Mouse (Mus musculus): ENCODE measurements at regions not wholly inside any gene's neighbourhood (a gene's known extent, or its start where the extent isn't known, plus 50 kb on each side); places are given as distances from the start of the nearest gene placed in this dataset.

DNA sequence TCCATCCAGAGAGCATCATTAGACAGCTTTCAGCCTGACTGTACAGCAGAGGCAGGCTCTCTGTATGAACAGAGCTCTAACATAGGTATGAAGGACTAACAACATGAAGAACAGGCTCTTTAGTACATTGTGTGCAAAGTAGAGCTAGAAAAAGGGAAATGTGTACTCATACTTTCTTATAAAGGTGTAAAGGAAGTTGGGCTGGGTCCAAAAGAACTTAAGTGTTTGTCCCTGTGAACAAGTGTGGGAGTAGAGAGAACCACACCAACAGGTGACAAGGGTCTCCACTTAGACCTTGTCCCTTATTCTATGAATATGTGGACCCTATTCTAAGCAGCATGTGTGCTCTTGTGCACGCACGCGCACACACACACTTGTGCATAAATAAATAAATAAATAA, 127.0 kb downstream of the Zfp706 start:
- no peak overlapping the region for H3K4me3 ChIP-seq (ENCODE audit: control insufficient read depth, low read depth, low read length)
- TF ChIP-seq POLR2A (IDR thresholded peaks at IDR 0.05; ENCODE audit: control insufficient read depth, low read depth, low read length) (no peak), CTCF (IDR thresholded peaks at IDR 0.05; ENCODE audit: control insufficient read depth, insufficient read depth, insufficient replicate concordance, low read depth, low read length) (no peak)
- no peaks in the 10 kb centered on the region for H3K36me3 ChIP-seq (ENCODE audit: control insufficient read depth, insufficient read depth, low read length)
- H3K27me3 ChIP-seq (ENCODE audit: control insufficient read depth, insufficient read depth, low read length) = no peaks in the 10 kb centered on the region
- no peak overlapping the region for H3K27ac ChIP-seq (ENCODE audit: control insufficient read depth, insufficient read depth, low read depth, low read length)
- H3K4me1 ChIP-seq (ENCODE audit: control insufficient read depth, insufficient read depth, low read length) = no peaks in the 10 kb centered on the region

DNA sequence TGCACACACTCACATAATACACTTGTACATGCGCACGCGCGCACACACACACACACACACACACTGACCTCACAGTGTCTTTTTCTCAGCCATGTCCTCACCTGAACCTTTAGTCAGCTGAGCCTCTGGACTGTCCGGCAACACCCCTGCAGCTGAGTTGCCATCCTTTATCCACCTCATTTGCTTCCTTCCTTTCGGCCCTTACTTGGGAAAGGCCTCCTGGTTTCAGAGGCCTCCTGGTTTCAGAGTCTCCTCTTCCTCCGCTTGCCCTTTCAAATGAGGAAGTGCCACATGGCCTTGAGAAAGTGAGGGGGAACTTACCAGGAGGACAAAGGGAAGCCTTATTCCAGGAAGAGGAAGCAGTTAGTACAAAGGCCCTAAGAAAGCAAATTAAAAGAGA, 128.0 kb downstream of the Zfp706 start:
- Histone ChIP-seq H3K4me3 (ENCODE audit: control insufficient read depth, low read depth, low read length) (no peak overlapping the region), H3K36me3 (ENCODE audit: control insufficient read depth, insufficient read depth, low read length) (no peaks in the 10 kb centered on the region), H3K4me1 (ENCODE audit: control insufficient read depth, insufficient read depth, low read length) (no peaks in the 10 kb centered on the region), H3K27me3 (ENCODE audit: control insufficient read depth, insufficient read depth, low read length) (no peaks in the 10 kb centered on the region), H3K27ac (ENCODE audit: control insufficient read depth, insufficient read depth, low read depth, low read length) (no peak overlapping the region)
- no peak for TF ChIP-seq CTCF (IDR thresholded peaks at IDR 0.05; ENCODE audit: control insufficient read depth, insufficient read depth, insufficient replicate concordance, low read depth, low read length)

DNA sequence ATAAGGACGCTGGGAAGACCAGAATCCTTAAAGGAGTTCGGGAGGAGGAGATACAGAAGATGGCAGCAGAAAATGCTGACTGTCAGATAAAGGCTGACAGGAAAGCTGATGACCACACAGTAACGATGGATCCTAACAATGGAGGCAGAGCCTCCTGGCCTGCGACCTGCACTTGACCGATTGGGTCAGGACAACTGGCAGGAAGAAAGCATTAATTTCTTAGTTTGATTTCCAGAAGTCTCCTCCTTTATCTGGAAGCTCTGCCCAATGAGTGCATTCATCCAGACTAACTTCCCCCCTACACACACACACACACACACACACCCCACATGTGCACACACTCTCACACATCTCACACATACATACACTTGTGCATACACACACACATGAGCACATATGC, 128.6 kb downstream of the Zfp706 start:
- no peak overlapping the region for H3K27ac ChIP-seq (ENCODE audit: control insufficient read depth, insufficient read depth, low read depth, low read length)
- no peaks in the 10 kb centered on the region for H3K36me3 ChIP-seq (ENCODE audit: control insufficient read depth, insufficient read depth, low read length)
- no peak overlapping the region for H3K4me3 ChIP-seq (ENCODE audit: control insufficient read depth, low read depth, low read length)
- H3K27me3 ChIP-seq (ENCODE audit: control insufficient read depth, insufficient read depth, low read length) = no peaks in the 10 kb centered on the region
- no peak for TF ChIP-seq POLR2A (IDR thresholded peaks at IDR 0.05; ENCODE audit: control insufficient read depth, low read depth, low read length)
- no peak for TF ChIP-seq CTCF (IDR thresholded peaks at IDR 0.05; ENCODE audit: control insufficient read depth, insufficient read depth, insufficient replicate concordance, low read depth, low read length)
- no peaks in the 10 kb centered on the region for H3K4me1 ChIP-seq (ENCODE audit: control insufficient read depth, insufficient read depth, low read length)

GRCm38 (mm10) chr15:36878276-36878675, 129.3 kb downstream of the Zfp706 start:
- Histone ChIP-seq H3K4me3 (ENCODE audit: control insufficient read depth, low read depth, low read length) (no peak overlapping the region), H3K27me3 (ENCODE audit: control insufficient read depth, insufficient read depth, low read length) (no peaks in the 10 kb centered on the region), H3K4me1 (ENCODE audit: control insufficient read depth, insufficient read depth, low read length) (no peaks in the 10 kb centered on the region; the same call in 1 of the 2 replicates), H3K27ac (ENCODE audit: control insufficient read depth, insufficient read depth, low read depth, low read length) (no peak overlapping the region), H3K36me3 (ENCODE audit: control insufficient read depth, insufficient read depth, low read length) (no peaks in the 10 kb centered on the region)
- TF ChIP-seq CTCF (IDR thresholded peaks at IDR 0.05; ENCODE audit: control insufficient read depth, insufficient read depth, insufficient replicate concordance, low read depth, low read length) (no peak), POLR2A (IDR thresholded peaks at IDR 0.05; ENCODE audit: control insufficient read depth, low read depth, low read length) (no peak)

DNA sequence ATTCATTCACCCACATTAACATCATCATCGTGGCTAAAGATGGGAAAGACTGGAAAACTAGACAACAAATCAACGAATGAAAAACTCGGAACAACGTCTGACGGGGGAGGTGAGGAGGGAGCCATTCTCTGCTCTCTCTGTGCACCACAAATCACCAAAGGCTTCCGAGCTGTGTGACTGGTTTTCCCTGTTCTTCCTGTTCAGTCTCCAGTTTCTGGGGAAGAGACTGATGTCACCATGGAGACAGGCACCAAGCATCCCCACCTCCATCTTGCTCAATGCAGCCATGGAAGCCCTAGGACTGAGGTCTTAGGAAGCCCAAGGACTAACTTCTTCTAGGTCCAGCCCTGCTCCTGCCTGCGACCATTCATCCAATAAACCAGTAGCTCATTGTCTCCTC, 130.1 kb downstream of the Zfp706 start:
- Histone ChIP-seq H3K36me3 (ENCODE audit: control insufficient read depth, insufficient read depth, low read length) (no peaks in the 10 kb centered on the region), H3K27me3 (ENCODE audit: control insufficient read depth, insufficient read depth, low read length) (no peaks in the 10 kb centered on the region), H3K4me1 (ENCODE audit: control insufficient read depth, insufficient read depth, low read length) (no peaks in the 10 kb centered on the region; the same call in 1 of the 2 replicates), H3K4me3 (ENCODE audit: control insufficient read depth, low read depth, low read length) (no peak overlapping the region), H3K27ac (ENCODE audit: control insufficient read depth, insufficient read depth, low read depth, low read length) (no peak overlapping the region)
- TF ChIP-seq POLR2A (IDR thresholded peaks at IDR 0.05; ENCODE audit: control insufficient read depth, low read depth, low read length) (no peak), CTCF (IDR thresholded peaks at IDR 0.05; ENCODE audit: control insufficient read depth, insufficient read depth, insufficient replicate concordance, low read depth, low read length) (no peak)

- H3K36me3 ChIP-seq (ENCODE audit: control insufficient read depth, insufficient read depth, low read length) = no peaks in the 10 kb centered on the region
- no peak overlapping the region for H3K27ac ChIP-seq (ENCODE audit: control insufficient read depth, insufficient read depth, low read depth, low read length)
- no peak overlapping the region for H3K4me3 ChIP-seq (ENCODE audit: control insufficient read depth, low read depth, low read length)
- no peak for TF ChIP-seq CTCF (IDR thresholded peaks at IDR 0.05; ENCODE audit: control insufficient read depth, insufficient read depth, insufficient replicate concordance, low read depth, low read length)
- no peak for TF ChIP-seq POLR2A (IDR thresholded peaks at IDR 0.05; ENCODE audit: control insufficient read depth, low read depth, low read length)
- H3K4me1 ChIP-seq (ENCODE audit: control insufficient read depth, insufficient read depth, low read length) = no peaks in the 10 kb centered on the region; the same call in 1 of the 2 replicates
- no peaks in the 10 kb centered on the region for H3K27me3 ChIP-seq (ENCODE audit: control insufficient read depth, insufficient read depth, low read length)
Measured at GRCm38 (mm10) chr15:36875980-36876778, 131.4 kb downstream of the Zfp706 start.

- TF ChIP-seq POLR2A (IDR thresholded peaks at IDR 0.05; ENCODE audit: control insufficient read depth, low read depth, low read length) = no peak
- TF ChIP-seq CTCF (IDR thresholded peaks at IDR 0.05; ENCODE audit: control insufficient read depth, insufficient read depth, insufficient replicate concordance, low read depth, low read length) = no peak
- Histone ChIP-seq H3K4me1 (ENCODE audit: control insufficient read depth, insufficient read depth, low read length) (no peaks in the 10 kb centered on the region; the same call in 1 of the 2 replicates), H3K27ac (ENCODE audit: control insufficient read depth, insufficient read depth, low read depth, low read length) (no peak overlapping the region), H3K4me3 (ENCODE audit: control insufficient read depth, low read depth, low read length) (no peak overlapping the region), H3K27me3 (ENCODE audit: control insufficient read depth, insufficient read depth, low read length) (no peaks in the 10 kb centered on the region), H3K36me3 (ENCODE audit: control insufficient read depth, insufficient read depth, low read length) (no peaks in the 10 kb centered on the region)
Measured at GRCm38 (mm10) chr15:36874555-36874954, 133.0 kb downstream of the Zfp706 start.

All from testis, adult 2 months (tissue).